Mouse (Mus musculus): ENCODE measurements at regions not wholly inside any gene's neighbourhood (a gene's known extent, or its start where the extent isn't known, plus 50 kb on each side); places are given as distances from the start of the nearest gene placed in this dataset.

DNA sequence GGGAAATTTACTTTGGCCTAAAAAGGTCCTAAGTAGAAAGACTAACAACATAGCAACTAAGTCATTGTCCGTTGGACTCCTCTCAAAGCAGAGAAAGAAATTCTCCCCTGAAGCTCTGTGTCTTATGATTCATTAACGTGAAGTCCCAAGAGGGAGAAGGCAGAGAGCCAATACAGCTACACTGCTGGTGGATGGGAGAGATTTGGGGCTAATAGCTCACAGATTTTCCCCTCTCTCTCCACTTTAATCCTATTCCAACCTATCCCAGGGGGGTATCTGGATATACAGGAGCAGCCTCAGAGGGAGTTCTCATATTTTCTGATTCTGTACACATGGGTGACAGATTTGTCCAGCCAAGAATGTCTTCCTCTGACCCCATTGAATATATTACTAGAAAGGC, 247.1 kb downstream of the Ipo11 start:
- no peaks in the 10 kb centered on the region for H3K4me1 ChIP-seq
- no peak overlapping the region for H3K27ac ChIP-seq
- H3K9me3 ChIP-seq = no peaks in the 10 kb centered on the region
- no peaks in the 10 kb centered on the region for H3K36me3 ChIP-seq
- no peak overlapping the region for H3K4me3 ChIP-seq
- no peak overlapping the region for H3K9ac ChIP-seq
- WGBS = 58% methylated on average over 2 of the region's 2 CpGs
- no peaks in the 10 kb centered on the region for H3K27me3 ChIP-seq
- H3K4me2 ChIP-seq (replicated peaks) = no peak overlapping the region
- ATAC-seq (ENCODE audit: insufficient number of reproducible peaks, insufficient read depth, low FRiP score, low TSS enrichment) = no peak

GRCm38 (mm10) chr13:106689051-106689450, 247.7 kb downstream of the Ipo11 start:
- Histone ChIP-seq H3K4me1 (no peaks in the 10 kb centered on the region), H3K9ac (no peak overlapping the region), H3K36me3 (no peaks in the 10 kb centered on the region), H3K4me2 (replicated peaks) (no peak overlapping the region), H3K27ac (no peak overlapping the region), H3K9me3 (no peaks in the 10 kb centered on the region), H3K27me3 (no peaks in the 10 kb centered on the region), H3K4me3 (no peak overlapping the region)
- WGBS = 81% methylated on average over 8 of the region's 8 CpGs
- no peak for ATAC-seq (ENCODE audit: insufficient number of reproducible peaks, insufficient read depth, low FRiP score, low TSS enrichment)

GRCm38 (mm10) chr13:106669665-106670064, 267.1 kb downstream of the Ipo11 start:
- Histone ChIP-seq H3K27ac (no peak overlapping the region), H3K36me3 (no peaks in the 10 kb centered on the region), H3K9me3 (no peaks in the 10 kb centered on the region), H3K9ac (no peak overlapping the region), H3K4me1 (no peaks in the 10 kb centered on the region), H3K4me3 (no peak overlapping the region), H3K4me2 (replicated peaks) (no peak overlapping the region), H3K27me3 (no peaks in the 10 kb centered on the region)
- WGBS = 83% methylated on average over 5 of the region's 5 CpGs
- ATAC-seq (ENCODE audit: insufficient number of reproducible peaks, insufficient read depth, low FRiP score, low TSS enrichment) = no peak

DNA sequence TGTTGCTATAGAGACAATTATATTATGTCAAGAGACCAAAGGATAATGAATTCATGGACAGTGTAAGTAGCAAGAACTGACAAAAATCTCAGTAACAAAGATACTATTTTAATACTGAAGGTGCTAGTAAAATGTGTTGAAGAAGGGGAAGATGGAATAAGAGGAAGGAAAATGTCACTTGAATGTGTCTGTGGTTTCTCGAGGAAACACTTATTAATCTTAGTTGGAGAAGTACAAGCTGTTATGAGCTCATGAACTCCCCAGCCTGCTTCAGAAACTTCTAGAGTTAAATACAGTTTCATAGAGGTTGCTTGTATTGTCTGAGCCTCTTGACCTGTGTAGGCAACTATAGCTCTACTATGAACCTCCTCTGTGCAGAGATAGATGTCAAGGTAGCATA, 274.6 kb downstream of the Ipo11 start:
- 93% methylated on average over 1 of the region's 1 CpGs for WGBS
- no peak overlapping the region for H3K4me2 ChIP-seq (replicated peaks)
- H3K9ac ChIP-seq = no peak overlapping the region
- no peaks in the 10 kb centered on the region for H3K4me1 ChIP-seq
- H3K36me3 ChIP-seq = no peaks in the 10 kb centered on the region
- no peaks in the 10 kb centered on the region for H3K9me3 ChIP-seq
- no peak for ATAC-seq (ENCODE audit: insufficient number of reproducible peaks, insufficient read depth, low FRiP score, low TSS enrichment)
- H3K27ac ChIP-seq = no peak overlapping the region
- no peaks in the 10 kb centered on the region for H3K27me3 ChIP-seq
- no peak overlapping the region for H3K4me3 ChIP-seq

DNA sequence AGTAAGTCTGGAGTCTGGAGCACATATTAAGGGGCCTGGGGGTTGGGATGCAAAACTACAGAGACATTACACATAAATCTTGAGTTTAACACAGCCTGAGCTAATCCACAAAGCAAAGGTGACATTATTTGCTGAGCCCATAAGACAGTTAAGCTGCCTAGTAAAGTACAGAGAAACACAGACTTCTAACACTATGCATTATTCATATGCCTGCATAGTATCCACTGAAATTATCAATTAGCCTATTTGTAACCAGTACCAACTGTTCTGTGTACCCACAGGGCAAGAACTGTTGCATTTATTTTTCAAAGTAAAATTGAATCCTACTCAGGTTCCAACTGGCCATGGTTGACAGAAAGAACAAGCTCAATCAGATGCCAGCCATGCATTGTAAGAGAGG, 287.4 kb downstream of the Ipo11 start:
- Histone ChIP-seq H3K27ac (no peak overlapping the region), H3K9me3 (no peaks in the 10 kb centered on the region)
- no peak for ATAC-seq (ENCODE audit: insufficient number of reproducible peaks, insufficient read depth, low FRiP score, low TSS enrichment)

DNA sequence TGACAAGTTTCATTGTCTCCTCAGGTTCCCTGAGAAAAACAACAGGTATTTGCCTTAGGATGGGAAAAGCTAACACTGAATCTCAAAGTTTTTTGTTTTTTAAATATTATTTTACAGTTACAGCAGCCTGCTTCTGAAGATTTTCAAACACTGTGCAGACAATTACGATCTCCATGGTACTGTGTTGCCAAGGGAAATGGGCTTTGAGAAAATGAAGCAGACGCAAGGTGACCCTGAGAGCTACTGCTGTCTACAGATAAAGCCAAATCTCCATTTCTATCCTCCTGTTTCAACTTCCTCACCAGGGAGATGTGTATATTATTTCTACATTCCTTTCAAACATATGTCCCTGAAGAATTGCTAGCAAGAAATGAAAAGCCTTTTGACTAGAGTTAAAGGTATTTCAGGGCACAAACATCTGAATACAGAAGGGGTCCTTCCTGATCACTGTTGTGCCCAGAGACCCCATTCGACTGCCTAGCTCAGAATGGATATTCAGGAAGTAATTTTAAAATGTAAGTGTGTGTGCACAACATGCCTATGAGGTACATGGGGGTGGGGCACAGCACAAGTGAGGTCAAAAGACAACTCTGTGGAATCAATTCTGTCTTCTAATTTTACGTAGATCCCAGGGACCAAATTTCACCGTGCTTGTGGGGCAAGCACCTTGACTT, 293.3 kb downstream of the Ipo11 start:
- WGBS = 75% methylated on average over 5 of the region's 5 CpGs
- H3K9ac ChIP-seq = no peak overlapping the region

More for the DNA sequence above, 287.4 kb downstream of the Ipo11 start:
- Histone ChIP-seq H3K4me1 (no peaks in the 10 kb centered on the region), H3K9ac (no peak overlapping the region), H3K36me3 (no peaks in the 10 kb centered on the region), H3K27me3 (no peaks in the 10 kb centered on the region), H3K4me2 (replicated peaks) (no peak overlapping the region), H3K4me3 (no peak overlapping the region)

GRCm38 (mm10) chr13:106638706-106639385, 297.9 kb downstream of the Ipo11 start:
- no peak overlapping the region for H3K27ac ChIP-seq
- no peaks in the 10 kb centered on the region for H3K4me1 ChIP-seq
- H3K27me3 ChIP-seq = no peaks in the 10 kb centered on the region
- H3K4me3 ChIP-seq = no peak overlapping the region
- WGBS = 73% methylated on average over 7 of the region's 7 CpGs
- no peaks in the 10 kb centered on the region for H3K9me3 ChIP-seq
- no peak overlapping the region for H3K4me2 ChIP-seq (replicated peaks)
- H3K9ac ChIP-seq = no peak overlapping the region
- H3K36me3 ChIP-seq = no peaks in the 10 kb centered on the region
- ATAC-seq (ENCODE audit: insufficient number of reproducible peaks, insufficient read depth, low FRiP score, low TSS enrichment) = no peak

More for the DNA sequence above, 293.3 kb downstream of the Ipo11 start:
- H3K4me3 ChIP-seq = no peak overlapping the region
- no peaks in the 10 kb centered on the region for H3K4me1 ChIP-seq
- no peak overlapping the region for H3K4me2 ChIP-seq (replicated peaks)
- no peak for ATAC-seq (ENCODE audit: insufficient number of reproducible peaks, insufficient read depth, low FRiP score, low TSS enrichment)
- no peaks in the 10 kb centered on the region for H3K9me3 ChIP-seq
- H3K36me3 ChIP-seq = no peaks in the 10 kb centered on the region
- H3K27me3 ChIP-seq = no peaks in the 10 kb centered on the region
- no peak overlapping the region for H3K27ac ChIP-seq

DNA sequence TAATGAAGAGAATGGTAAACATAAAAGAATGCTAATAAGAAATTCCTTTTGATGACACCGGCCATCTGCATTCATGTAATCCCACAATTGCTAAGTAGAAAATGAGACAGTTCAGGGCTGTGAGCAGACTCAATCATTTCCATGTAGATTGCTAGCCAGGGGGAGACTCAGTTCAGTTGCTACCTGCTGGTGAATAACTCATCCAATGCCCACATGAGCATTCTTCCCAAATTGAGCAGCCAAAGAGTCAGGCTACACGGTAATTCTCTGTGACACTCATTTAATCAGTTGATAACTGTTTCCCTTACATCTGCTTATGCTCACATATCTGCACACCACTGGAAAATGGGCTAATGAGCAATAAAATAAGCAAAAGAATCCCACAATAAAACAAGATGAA, 345.0 kb downstream of the Ipo11 start:
- Histone ChIP-seq H3K9me3 (no peaks in the 10 kb centered on the region), H3K9ac (no peak overlapping the region), H3K4me3 (no peak overlapping the region), H3K4me2 (replicated peaks) (no peak overlapping the region), H3K4me1 (no peaks in the 10 kb centered on the region), H3K27ac (no peak overlapping the region), H3K27me3 (no peaks in the 10 kb centered on the region), H3K36me3 (no peaks in the 10 kb centered on the region)
- WGBS = 75% methylated on average over 2 of the region's 2 CpGs
- no peak for ATAC-seq (ENCODE audit: insufficient number of reproducible peaks, insufficient read depth, low FRiP score, low TSS enrichment)

DNA sequence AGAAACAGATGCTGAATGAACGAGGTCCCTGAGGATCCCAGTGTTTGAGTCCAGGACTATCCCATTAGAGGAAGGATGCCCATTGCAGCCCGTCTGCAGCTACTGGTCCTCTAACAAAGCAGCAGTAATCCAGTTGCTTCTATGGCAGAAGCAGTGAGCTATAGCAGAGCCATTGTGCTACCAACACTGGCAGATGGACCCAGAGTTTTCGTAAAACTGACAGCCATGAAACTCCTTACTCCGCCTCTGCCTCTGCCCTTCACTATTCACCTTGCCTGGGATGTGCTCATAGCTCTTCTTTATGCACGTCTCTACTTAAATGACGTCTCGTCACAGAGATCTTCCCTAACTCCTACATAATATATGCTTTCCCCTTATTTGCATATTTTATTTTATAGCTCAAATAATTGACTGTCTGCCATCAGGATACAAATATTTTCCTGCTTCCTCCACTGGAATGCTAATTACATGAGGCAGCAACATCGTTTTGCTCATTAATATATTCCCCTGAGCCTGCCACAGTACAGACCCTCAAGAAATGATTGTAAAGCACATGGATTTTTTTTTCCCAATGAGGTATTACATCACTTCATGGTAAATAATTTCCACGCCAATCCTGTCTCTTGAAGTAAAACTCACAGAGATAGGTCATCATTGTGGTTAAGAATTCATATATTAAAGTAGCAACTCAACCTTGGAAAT, 368.9 kb downstream of the Ipo11 start:
- H3K4me2 ChIP-seq (replicated peaks) = no peak overlapping the region
- no peaks in the 10 kb centered on the region for H3K27me3 ChIP-seq
- H3K9ac ChIP-seq = no peak overlapping the region
- H3K4me1 ChIP-seq = no peaks in the 10 kb centered on the region
- 73% methylated on average over 9 of the region's 9 CpGs for WGBS
- no peak for ATAC-seq (ENCODE audit: insufficient number of reproducible peaks, insufficient read depth, low FRiP score, low TSS enrichment)
- H3K9me3 ChIP-seq = no peaks in the 10 kb centered on the region
- H3K27ac ChIP-seq = no peak overlapping the region
- H3K4me3 ChIP-seq = no peak overlapping the region
- no peaks in the 10 kb centered on the region for H3K36me3 ChIP-seq

GRCm38 (mm10) chr13:106562588-106562987, 374.2 kb downstream of the Ipo11 start:
- WGBS = 78% methylated on average over 1 of the region's 1 CpGs

DNA sequence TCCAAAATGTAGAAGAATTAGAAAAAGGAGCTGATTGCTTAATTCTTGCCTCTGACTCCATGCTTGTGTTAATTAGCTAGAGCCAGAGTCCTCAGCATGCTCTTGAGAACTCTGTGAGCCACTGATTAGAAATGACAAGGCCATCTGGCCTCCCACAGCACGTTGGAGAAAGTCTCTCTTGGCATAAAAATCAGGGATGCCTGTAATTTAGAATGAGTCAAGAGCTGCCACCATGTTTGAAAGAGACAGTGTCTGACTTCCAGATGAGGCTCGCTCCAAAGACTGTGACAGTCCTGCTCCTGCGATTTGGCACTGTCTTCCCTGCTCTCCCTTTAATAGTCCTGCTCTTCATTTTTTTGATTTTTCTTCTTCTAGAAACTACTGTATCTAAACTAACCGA, 374.6 kb downstream of the Ipo11 start:
- H3K27me3 ChIP-seq = no peaks in the 10 kb centered on the region
- no peaks in the 10 kb centered on the region for H3K36me3 ChIP-seq
- H3K9ac ChIP-seq = no peak overlapping the region
- no peak for ATAC-seq (ENCODE audit: insufficient number of reproducible peaks, insufficient read depth, low FRiP score, low TSS enrichment)
- WGBS = 69% methylated on average over 4 of the region's 4 CpGs
- H3K27ac ChIP-seq = no peak overlapping the region
- H3K4me3 ChIP-seq = no peak overlapping the region
- H3K4me2 ChIP-seq (replicated peaks) = no peak overlapping the region
- H3K4me1 ChIP-seq = no peaks in the 10 kb centered on the region
- no peaks in the 10 kb centered on the region for H3K9me3 ChIP-seq

More at GRCm38 (mm10) chr13:106562588-106562987, 374.2 kb downstream of the Ipo11 start:
- no peak overlapping the region for H3K4me3 ChIP-seq
- no peaks in the 10 kb centered on the region for H3K36me3 ChIP-seq
- H3K4me2 ChIP-seq (replicated peaks) = no peak overlapping the region
- H3K9me3 ChIP-seq = no peaks in the 10 kb centered on the region
- H3K27ac ChIP-seq = no peak overlapping the region
- no peaks in the 10 kb centered on the region for H3K27me3 ChIP-seq
- no peak overlapping the region for H3K9ac ChIP-seq
- no peaks in the 10 kb centered on the region for H3K4me1 ChIP-seq
- ATAC-seq (ENCODE audit: insufficient number of reproducible peaks, insufficient read depth, low FRiP score, low TSS enrichment) = no peak
